Mouse (Mus musculus) kidney, embryonic 15.5 days (tissue): Measurements from ENCODE around the gene Gm6993. TPM values are rescaled to one million over a fixed set of nuclear protein-coding genes. Genes with fewer than 3 reads are reported as not detected.

Experiments used
- ATAC-seq: fragments of 200-750 bp; cut with Nextera tagmentation; replicated peaks from 2 replicates; pipeline ENCODE4 v1.8.0; 2017; ENCODE audit warnings: moderate TSS enrichment; ENCODE audit not compliant: low FRiP score
- H3K27ac ChIP-seq: fragments of 300-500 bp; sonication (generic); 2 replicates; pipeline ENCODE4 v1.5.1; 2015; ENCODE audit warnings: mild to moderate bottlenecking, inconsistent platforms
- H3K27me3 ChIP-seq: fragments of 300-500 bp; sonication (generic); 2 replicates; pipeline ENCODE4 v1.6.1; 2015; ENCODE audit warnings: inconsistent platforms
- H3K36me3 ChIP-seq: fragments of 300-500 bp; sonication (generic); 2 replicates; pipeline ENCODE4 v1.6.1; 2015; ENCODE audit warnings: inconsistent platforms
- H3K4me1 ChIP-seq: fragments of 300-500 bp; sonication (generic); 2 replicates; pipeline ENCODE4 v1.6.1; 2015; ENCODE audit warnings: inconsistent platforms
- H3K4me2 ChIP-seq: fragments of 300-500 bp; sonication (generic); 2 replicates; pipeline ENCODE4 v1.6.1; 2015; ENCODE audit warnings: moderate library complexity, mild to moderate bottlenecking, inconsistent platforms
- H3K4me3 ChIP-seq: fragments of 300-500 bp; sonication (generic); replicated peaks from 2 replicates; pipeline ENCODE4 v1.5.1; 2015; ENCODE audit warnings: mild to moderate bottlenecking, inconsistent platforms
- H3K9ac ChIP-seq: fragments of 300-500 bp; sonication (generic); 2 replicates; pipeline ENCODE4 v1.6.1; 2015; ENCODE audit warnings: mild to moderate bottlenecking, inconsistent platforms
- H3K9me3 ChIP-seq: fragments of 300-500 bp; sonication (generic); replicated peaks from 2 replicates; pipeline ENCODE4 v1.6.1; 2016; ENCODE audit warnings: inconsistent platforms
- WGBS: fragments of 180-500 bp; shearing (Covaris S2); methylation state at CpG from one replicate; pipeline ENCODE4 v1.1.7; 2015; ENCODE audit warnings: mixed read lengths; 5-methylcytosine and 5-hydroxymethylcytosine counted together
- polyA plus RNA-seq: library from polyadenylated mRNA; unstranded; fragments of >200 nt; fragmentation: Nextera tagmentation; extraction: Ambion mirVana; gene quantifications from 2 replicates; pipeline ENCODE4 v1.2.1, GENCODE M21; 2015

Gm6993 gene
- polyA plus RNA-seq, 1 experiment from 2014 or later, result not detected

DNA sequence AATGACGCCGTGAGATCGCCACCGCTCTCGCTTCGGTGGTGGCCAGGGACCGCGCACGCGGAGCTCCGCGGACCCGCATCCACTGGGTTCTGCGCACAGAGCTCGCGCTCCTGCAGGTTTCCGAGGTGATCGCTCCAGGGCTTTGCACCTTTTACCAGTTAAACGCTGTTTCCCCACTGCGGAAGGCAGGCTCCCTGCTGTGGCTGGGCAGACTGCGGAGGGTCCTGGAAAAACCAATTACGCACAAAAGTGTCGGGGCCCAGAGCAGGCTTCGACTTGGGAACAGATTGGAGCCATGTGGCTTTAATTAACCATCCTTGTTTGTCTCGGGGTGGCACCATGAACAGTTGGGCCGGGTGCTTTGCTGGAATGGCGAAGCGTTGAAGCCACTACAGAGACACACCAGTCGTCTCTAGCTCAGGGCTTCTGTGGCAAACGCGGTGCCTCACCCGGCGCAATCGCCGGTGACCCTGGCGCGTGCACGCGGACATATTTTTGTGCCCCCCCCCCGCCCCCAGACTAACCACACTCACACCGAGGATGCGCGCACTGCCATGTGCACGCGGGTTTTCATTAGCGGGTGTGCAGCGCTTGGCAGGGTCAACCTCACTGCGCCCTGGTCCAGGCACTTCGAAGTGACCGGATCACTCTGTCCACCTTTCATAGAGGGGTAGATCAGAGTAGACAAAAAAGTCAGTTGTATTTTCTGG lies 25.3 kb downstream of the Gm6993 start:
- Histone ChIP-seq H3K9me3 (no peaks in the 10 kb centered on the region), H3K36me3 (peaks cover 23% of the 10 kb centered on the region), H3K4me2 (peak overlapping the region; percentile 81), H3K27me3 (no peaks in the 10 kb centered on the region), H3K4me1 (peaks cover 74% of the 10 kb centered on the region), H3K27ac (peak overlapping the region; percentile 95), H3K9ac (peak overlapping the region; percentile 76), H3K4me3 (peak overlapping the region; percentile 75)
- ATAC-seq, result no peak
- under 1% methylated on average over 50 of the region's 50 CpGs for WGBS

DNA sequence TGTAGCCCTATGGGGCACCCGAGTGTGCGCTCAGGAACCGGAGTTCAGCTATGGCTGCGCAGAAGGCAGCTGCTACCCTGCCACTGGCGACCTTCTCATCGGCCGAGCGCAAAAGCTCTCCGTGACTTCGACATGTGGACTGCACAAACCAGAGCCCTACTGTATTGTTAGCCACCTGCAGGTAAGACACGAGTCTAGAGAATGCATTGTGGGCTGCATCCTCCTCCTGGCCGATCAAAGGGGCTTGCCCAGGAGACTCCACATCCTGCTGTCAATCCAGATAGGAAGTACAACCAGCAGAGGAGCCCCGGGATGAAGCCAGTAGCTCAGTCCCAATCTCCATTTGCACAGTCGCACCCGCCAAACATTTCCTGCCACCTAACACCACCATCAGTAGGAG lies 26.1 kb downstream of the Gm6993 start:
- H3K4me1 ChIP-seq, result peaks cover 82% of the 10 kb centered on the region
- peaks cover 28% of the 10 kb centered on the region for H3K36me3 ChIP-seq
- H3K4me3 ChIP-seq, result peak overlapping the region; percentile 75
- peak overlapping the region; percentile 95 for H3K27ac ChIP-seq
- no peaks in the 10 kb centered on the region for H3K9me3 ChIP-seq
- H3K9ac ChIP-seq, result peak overlapping the region; percentile 76
- WGBS, result 3% methylated on average over 15 of the region's 15 CpGs
- ATAC-seq, result no peak
- no peaks in the 10 kb centered on the region for H3K27me3 ChIP-seq
- peak overlapping the region; percentile 81 for H3K4me2 ChIP-seq

DNA sequence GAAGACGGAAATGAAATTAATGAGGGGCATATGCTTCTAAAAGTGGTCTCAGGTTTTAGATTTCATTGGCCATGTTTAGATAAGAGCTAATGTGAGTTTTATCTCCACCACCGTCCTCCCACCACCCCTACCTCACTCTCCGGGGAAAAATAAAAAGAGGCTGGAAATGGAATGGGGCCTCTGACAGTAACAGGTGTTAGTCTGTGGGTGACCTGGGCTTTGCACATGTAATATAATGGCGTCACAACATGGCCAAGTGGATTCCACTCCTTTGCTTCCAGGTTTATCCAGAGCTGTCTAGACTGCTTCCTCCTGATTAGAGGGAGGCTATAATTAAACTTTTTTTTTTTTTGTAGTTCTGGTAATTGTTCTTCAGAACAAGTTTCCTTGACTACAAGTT lies 26.8 kb downstream of the Gm6993 start:
- H3K4me2 ChIP-seq, result peak overlapping the region; percentile 81
- WGBS, result 14% methylated on average over 4 of the region's 4 CpGs

DNA sequence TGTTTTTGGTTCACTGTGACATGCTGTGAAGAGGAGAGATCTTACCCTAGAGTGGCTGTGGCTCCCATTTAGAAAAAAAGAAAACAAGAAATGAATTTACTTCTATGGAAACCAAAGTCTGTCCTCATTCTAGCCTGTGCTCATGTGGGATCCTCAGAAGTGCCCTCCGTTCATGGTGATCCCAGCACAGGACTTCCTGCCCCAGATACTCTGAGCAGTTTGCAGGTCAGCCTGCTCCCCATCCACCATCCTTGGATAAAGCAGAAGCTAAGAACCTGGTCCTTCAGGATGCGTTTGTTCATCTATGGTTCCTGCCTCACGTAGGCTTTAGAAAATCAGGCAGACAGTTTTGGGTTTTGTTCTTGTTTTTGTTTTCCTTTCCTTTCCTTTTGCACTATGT lies 27.7 kb downstream of the Gm6993 start:
- no peak for ATAC-seq
- Histone ChIP-seq H3K4me3 (peak overlapping the region; percentile 75), H3K27me3 (no peaks in the 10 kb centered on the region), H3K27ac (peak overlapping the region; percentile 65), H3K9ac (peak overlapping the region; percentile 19; the same call in 1 of the 2 replicates), H3K36me3 (peaks cover 45% of the 10 kb centered on the region), H3K4me2 (peak overlapping the region; percentile 81), H3K4me1 (peaks cover 82% of the 10 kb centered on the region), H3K9me3 (no peaks in the 10 kb centered on the region)
- 32% methylated on average over 3 of the region's 3 CpGs for WGBS

More for the DNA sequence above, 26.8 kb downstream of the Gm6993 start:
- H3K9me3 ChIP-seq, result no peaks in the 10 kb centered on the region
- peaks cover 82% of the 10 kb centered on the region for H3K4me1 ChIP-seq
- ATAC-seq, result no peak
- H3K4me3 ChIP-seq, result peak overlapping the region; percentile 75
- no peak overlapping the region; the same call in 1 of the 2 replicates for H3K27ac ChIP-seq
- H3K27me3 ChIP-seq, result no peaks in the 10 kb centered on the region
- peak overlapping the region; percentile 19 for H3K9ac ChIP-seq
- H3K36me3 ChIP-seq, result peaks cover 35% of the 10 kb centered on the region

DNA sequence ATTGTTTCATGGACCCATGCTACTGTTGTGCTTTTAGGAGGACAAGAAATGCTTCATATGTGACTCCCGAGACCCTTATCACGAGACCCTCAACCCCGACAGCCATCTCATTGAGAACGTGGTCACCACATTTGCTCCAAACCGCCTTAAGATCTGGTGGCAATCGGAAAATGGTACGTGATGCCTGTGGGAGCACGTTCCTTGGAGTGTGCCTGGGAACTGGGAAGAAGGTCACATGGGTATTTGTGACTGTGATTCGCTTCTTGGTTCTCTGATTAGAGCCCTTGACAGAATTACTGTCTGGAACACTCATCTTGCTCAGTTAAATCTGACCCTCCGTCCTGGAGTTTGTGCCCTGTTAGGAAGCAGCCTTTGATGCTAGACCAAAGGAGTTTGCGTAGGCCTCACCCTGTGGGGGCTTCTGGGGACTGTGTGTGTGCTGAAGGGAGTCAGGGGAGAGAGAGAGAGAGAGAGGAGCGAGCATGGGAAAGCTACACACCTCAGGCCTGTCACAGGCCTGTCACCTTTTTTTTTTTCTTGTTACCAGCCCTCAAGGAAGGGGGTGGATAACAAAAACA lies 28.5 kb downstream of the Gm6993 start:
- peak; percentile 79 for ATAC-seq
- peak overlapping the region; percentile 65 for H3K27ac ChIP-seq
- H3K9me3 ChIP-seq, result no peaks in the 10 kb centered on the region
- 21% methylated on average over 12 of the region's 12 CpGs for WGBS
- peak overlapping the region; percentile 81 for H3K4me2 ChIP-seq
- H3K9ac ChIP-seq, result no peak overlapping the region
- peaks cover 52% of the 10 kb centered on the region for H3K36me3 ChIP-seq
- H3K4me1 ChIP-seq, result peaks cover 75% of the 10 kb centered on the region
- peak overlapping the region; percentile 17; the same call in 1 of the 2 replicates for H3K4me3 ChIP-seq
- H3K27me3 ChIP-seq, result no peaks in the 10 kb centered on the region

DNA sequence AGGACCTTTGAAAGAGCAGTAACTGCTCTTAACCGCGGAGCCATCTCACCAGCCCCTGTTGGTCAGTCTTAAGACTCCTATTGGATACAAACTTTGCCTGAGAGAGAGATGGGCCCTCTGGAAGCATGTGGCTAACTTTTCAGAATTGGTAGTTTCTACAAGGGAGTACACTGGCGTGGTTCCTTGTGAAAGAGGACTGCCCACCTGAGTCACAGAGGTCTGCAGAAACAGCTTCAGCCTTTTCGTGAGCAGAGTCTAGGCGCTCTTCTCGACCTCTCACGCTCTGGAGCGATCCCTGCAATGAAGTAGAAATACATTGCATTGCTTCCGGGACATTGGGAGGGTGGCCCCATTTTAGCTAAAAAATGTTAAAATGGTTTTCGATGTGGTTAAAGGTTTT lies 29.8 kb downstream of the Gm6993 start:
- Histone ChIP-seq H3K27ac (peak overlapping the region; percentile 86), H3K9me3 (no peaks in the 10 kb centered on the region), H3K36me3 (peaks cover 65% of the 10 kb centered on the region), H3K4me1 (peaks cover 73% of the 10 kb centered on the region), H3K27me3 (no peaks in the 10 kb centered on the region), H3K4me2 (peak overlapping the region; percentile 53), H3K4me3 (peak overlapping the region; percentile 16; the same call in 1 of the 2 replicates), H3K9ac (no peak overlapping the region)
- ATAC-seq, result no peak
- 81% methylated on average over 10 of the region's 10 CpGs for WGBS

DNA sequence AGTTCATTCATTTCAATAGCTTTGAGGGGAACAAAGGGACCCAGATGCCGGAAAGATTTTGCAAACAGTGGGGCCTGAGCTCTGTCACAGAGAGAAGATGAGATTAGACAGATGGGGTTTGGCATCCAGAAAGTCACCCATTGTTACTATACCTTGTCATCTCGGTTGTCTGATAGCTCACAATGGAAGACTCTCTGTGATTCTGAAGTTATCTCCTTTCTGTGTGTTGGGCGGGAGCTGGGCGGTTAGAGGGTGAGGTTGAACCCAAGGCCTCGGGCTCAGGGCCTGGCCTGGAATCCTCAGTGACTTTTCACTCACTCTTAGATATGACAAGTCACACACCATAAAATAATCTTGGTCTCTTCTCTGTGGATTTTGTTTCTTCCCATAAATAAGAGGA lies 30.2 kb downstream of the Gm6993 start:
- Histone ChIP-seq H3K9ac (no peak overlapping the region), H3K4me3 (peak overlapping the region; percentile 16), H3K4me2 (peak overlapping the region; percentile 53), H3K4me1 (peaks cover 77% of the 10 kb centered on the region), H3K27ac (peak overlapping the region; percentile 86), H3K36me3 (peaks cover 69% of the 10 kb centered on the region), H3K9me3 (no peaks in the 10 kb centered on the region), H3K27me3 (no peaks in the 10 kb centered on the region)
- 56% methylated on average over 5 of the region's 5 CpGs for WGBS
- no peak for ATAC-seq

DNA sequence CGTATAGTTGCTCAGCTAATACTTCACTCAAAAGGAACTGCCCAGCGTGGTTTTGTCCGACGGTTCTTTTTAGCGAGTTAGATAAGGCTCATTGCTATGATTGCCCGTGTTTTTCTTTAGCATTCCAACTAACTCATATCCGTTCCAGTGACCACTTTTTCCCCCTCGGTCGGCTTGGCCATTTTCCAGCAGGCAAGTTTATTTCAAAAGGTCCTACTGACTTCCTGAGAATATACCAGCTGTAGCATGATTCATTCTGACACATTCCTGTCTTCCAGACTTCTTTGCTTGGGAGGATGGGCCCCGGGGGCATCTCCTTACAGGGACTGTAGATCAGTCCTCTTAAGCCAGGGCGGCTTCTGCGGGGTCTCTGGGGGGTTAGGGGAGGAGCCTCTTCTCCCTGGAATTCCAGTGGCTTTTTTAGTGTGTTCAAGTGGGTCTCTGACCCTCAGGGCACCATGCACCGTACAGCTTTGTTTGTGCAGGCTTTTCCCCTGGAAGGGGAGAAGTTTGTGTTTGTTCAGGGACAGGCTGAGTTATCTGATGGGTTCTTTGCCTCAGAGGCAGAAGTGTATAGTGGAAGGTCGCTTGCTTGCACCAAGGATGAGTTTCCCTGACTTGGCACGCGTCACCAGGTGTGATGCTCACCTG lies 30.9 kb downstream of the Gm6993 start:
- Histone ChIP-seq H3K36me3 (peaks cover 76% of the 10 kb centered on the region), H3K9me3 (no peaks in the 10 kb centered on the region), H3K27ac (peak overlapping the region; percentile 86), H3K4me1 (peaks cover 76% of the 10 kb centered on the region), H3K4me3 (peak overlapping the region; percentile 16), H3K27me3 (no peaks in the 10 kb centered on the region), H3K4me2 (peak overlapping the region; percentile 53), H3K9ac (no peak overlapping the region)
- peak; percentile 68 for ATAC-seq
- 9% methylated on average over 16 of the region's 16 CpGs for WGBS

DNA sequence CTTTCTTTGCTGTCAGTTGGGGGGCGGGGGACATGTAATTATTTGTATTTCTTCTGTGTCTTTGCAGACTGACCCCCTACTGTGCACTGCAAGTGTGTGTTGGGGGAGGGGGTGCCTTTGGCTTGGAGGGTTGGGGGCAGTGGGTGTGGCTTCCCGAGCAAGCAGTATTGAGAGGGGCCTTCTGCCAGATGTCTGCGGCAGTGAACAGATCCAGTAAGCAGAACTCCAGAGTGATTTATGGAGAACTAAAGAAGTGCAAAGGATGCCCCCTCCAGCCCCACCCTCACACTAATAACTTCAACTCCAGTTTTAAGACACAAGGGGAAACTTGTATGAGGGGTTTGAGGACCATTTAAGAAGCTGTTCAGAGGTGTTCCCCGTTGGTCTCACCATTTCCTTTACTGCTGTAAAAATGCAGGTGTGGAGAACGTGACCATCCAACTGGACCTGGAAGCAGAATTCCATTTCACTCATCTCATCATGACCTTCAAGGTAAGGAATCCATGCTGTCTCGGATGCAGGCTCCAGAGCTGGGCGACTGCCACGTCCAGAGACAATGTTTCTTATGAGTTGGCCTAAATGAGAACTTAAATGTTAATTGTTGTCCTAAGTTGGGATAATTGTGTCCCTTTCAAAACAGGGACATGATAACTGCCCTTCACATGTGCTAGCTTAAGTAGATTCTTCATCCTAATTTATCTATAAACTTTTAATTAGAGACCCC lies 31.6 kb downstream of the Gm6993 start:
- H3K9me3 ChIP-seq, result no peaks in the 10 kb centered on the region
- ATAC-seq, result peak; percentile 30
- peak overlapping the region; percentile 53 for H3K4me2 ChIP-seq
- H3K36me3 ChIP-seq, result peaks cover 83% of the 10 kb centered on the region
- peak overlapping the region; percentile 16 for H3K4me3 ChIP-seq
- H3K27ac ChIP-seq, result peak overlapping the region; percentile 86
- H3K27me3 ChIP-seq, result no peaks in the 10 kb centered on the region
- 48% methylated on average over 8 of the region's 8 CpGs for WGBS
- H3K9ac ChIP-seq, result no peak overlapping the region
- peaks cover 69% of the 10 kb centered on the region for H3K4me1 ChIP-seq

DNA sequence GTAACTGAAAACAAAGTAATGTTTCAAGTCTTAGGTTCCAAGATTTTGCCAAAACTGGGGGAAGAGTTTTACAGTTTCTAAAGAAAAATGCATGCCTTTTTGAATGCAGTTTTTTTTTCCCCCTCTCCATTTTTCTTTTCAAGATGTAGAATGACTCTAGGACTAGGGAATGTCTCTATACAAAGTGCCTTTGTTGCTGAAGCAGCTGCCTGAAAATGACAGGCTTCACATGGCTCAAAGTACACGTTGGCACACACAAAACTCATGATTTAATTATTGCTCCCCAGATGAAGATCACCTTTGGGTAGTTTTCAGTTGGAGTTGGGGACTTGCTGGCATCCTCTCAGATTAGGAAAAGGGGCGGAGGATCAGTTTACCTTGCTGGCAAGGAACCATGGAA lies 32.3 kb downstream of the Gm6993 start:
- 85% methylated on average over 2 of the region's 2 CpGs for WGBS
- no peak overlapping the region for H3K4me3 ChIP-seq
- no peak overlapping the region for H3K27ac ChIP-seq
- H3K4me1 ChIP-seq, result peaks cover 63% of the 10 kb centered on the region
- peaks cover 90% of the 10 kb centered on the region for H3K36me3 ChIP-seq
- no peaks in the 10 kb centered on the region for H3K27me3 ChIP-seq
- H3K9ac ChIP-seq, result no peak overlapping the region
- H3K4me2 ChIP-seq, result no peak overlapping the region
- no peaks in the 10 kb centered on the region for H3K9me3 ChIP-seq
- no peak for ATAC-seq

DNA sequence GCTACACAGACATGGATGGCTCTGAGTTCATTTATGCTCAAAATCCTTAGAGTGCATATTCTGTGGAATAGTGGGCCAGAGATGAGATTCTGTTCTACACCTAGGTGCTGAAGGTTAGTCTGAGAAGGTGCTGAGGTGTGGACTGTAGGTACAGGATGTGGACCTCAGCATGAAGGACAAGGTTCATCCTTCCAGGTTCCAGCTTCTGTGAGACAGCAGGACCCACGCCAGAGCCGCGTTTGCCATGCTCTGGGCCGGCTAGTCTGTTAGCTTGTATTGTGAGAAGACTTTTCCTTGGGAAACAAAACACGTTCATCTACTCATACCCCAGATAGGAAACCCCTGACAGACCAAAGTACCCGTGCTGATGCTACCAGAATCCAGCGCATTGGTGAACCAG lies 33.1 kb downstream of the Gm6993 start:
- peaks cover 93% of the 10 kb centered on the region for H3K36me3 ChIP-seq
- no peaks in the 10 kb centered on the region for H3K27me3 ChIP-seq
- no peaks in the 10 kb centered on the region for H3K9me3 ChIP-seq
- H3K4me2 ChIP-seq, result no peak overlapping the region
- WGBS, result 92% methylated on average over 7 of the region's 7 CpGs
- no peak overlapping the region; the same call in 1 of the 2 replicates for H3K27ac ChIP-seq
- ATAC-seq, result no peak
- H3K4me1 ChIP-seq, result peaks cover 55% of the 10 kb centered on the region
- no peak overlapping the region for H3K9ac ChIP-seq
- no peak overlapping the region for H3K4me3 ChIP-seq
